Mouse (Mus musculus): ENCODE data around the gene Ipcef1. TPM values are rescaled to one million over a fixed set of nuclear protein-coding genes. Genes with fewer than 3 reads are reported as not detected.
"Not testable (repeated sequence)": the region's sequence is repeated elsewhere in the genome, so short reads cannot be mapped to it uniquely, and the experiment has no call there.

Ipcef1 gene
- polyA plus RNA-seq, 1 experiment from 2014 or later, result 0.28 TPM

DNA sequence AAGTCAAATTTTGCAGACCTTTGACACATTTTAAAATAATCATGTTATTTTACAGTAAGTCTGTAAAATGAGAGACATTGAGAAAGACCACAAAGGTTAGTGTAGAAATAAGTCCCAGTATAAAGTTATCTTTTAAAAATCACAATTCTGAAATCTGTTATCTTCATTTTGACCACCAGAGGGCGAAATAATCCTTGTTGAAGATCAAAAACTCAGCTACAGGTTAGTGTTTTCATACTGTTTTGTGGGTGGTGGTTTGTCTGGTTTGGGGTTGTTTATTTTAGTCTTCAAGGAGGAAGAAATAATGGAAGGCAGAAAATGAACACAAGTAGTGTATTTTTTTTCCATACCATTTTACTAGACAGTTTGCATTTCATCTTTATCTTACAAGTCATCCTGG is 166.8 kb downstream of the Ipcef1 start:
- 0% methylated on average over 1 of the region's 1 CpGs for WGBS
- no peak overlapping the region for H3K4me3 ChIP-seq (ENCODE audit: low read depth, low read length)

DNA sequence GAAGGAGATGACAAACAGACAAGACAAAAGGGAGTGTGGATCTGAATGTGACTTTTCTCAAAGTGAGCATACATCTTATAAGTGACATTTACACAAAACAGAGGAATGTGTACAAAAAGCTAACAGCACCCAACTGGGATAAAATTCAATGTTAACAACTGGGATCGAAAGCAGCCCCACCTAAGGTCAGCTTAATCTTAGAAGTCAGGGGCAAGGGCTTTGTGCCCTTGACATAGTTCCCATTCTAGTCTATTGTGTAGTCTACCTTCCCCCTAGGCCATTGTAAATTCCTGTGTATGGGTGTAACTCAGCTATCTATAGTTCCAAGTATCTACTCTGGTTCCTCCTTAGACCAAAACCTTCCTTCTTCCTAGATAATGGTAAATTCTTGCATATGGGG is 170.2 kb downstream of the Ipcef1 start:
- not testable (repeated sequence) for H3K9me3 ChIP-seq (ENCODE audit: control insufficient read depth, low read length); H3K4me2 ChIP-seq (ENCODE audit: low read depth, severe bottlenecking); H3K27ac ChIP-seq (replicated peaks; ENCODE audit: low read depth, low read length); ATAC-seq (ENCODE audit: insufficient number of reproducible peaks, low FRiP score, low TSS enrichment, low read depth); H3K27me3 ChIP-seq (ENCODE audit: control insufficient read depth, insufficient read depth, low read length); DNase-seq (ENCODE audit: low spot score); H3K36me3 ChIP-seq (ENCODE audit: control insufficient read depth, insufficient read depth, low read length); H3K9ac ChIP-seq (ENCODE audit: low read length); H3K4me3 ChIP-seq (ENCODE audit: low read depth, low read length); H3K4me1 ChIP-seq (ENCODE audit: control insufficient read depth, insufficient read depth, low read length)
- WGBS, result 100% methylated on average over 1 of the region's 1 CpGs

More for the DNA sequence above, 166.8 kb downstream of the Ipcef1 start:
- DNase-seq (ENCODE audit: low spot score), result no peak
- no peaks in the 10 kb centered on the region for H3K4me1 ChIP-seq (ENCODE audit: control insufficient read depth, insufficient read depth, low read length)
- no peak overlapping the region for H3K4me2 ChIP-seq (ENCODE audit: low read depth, severe bottlenecking)
- no peak for ATAC-seq (ENCODE audit: insufficient number of reproducible peaks, low FRiP score, low TSS enrichment, low read depth)
- no peak overlapping the region for H3K27ac ChIP-seq (replicated peaks; ENCODE audit: low read depth, low read length)
- H3K27me3 ChIP-seq (ENCODE audit: control insufficient read depth, insufficient read depth, low read length), result no peaks in the 10 kb centered on the region
- H3K9ac ChIP-seq (ENCODE audit: low read length), result no peak overlapping the region
- no peaks in the 10 kb centered on the region for H3K9me3 ChIP-seq (ENCODE audit: control insufficient read depth, low read length)
- no peaks in the 10 kb centered on the region for H3K36me3 ChIP-seq (ENCODE audit: control insufficient read depth, insufficient read depth, low read length)

DNA sequence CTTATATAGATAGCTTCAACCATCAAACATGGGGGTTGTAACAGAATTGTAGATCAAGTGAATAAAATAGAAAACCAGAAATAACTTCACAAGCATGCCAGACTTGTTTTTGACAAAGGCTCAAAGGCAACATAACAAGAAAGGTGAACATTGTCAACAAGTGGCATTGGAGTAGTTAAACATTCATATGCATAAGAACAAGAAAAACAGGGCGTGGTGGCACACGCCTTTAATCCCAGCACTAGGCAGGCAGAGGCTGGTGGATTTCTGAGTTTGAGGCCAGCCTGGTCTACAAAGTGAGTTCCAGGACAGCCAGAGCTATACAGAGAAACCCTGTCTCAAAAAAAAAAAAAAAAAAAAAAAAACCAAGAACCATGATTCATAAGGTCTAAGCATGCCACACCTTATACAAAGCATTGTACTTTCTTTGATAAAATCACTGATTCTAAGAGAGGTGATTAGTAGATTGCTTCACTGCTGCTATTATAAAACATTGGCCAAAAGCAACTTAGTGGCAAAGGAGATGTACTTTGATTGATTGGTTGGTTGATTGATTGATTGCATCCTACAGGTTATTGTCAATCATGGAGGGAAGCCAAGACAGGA is 173.9 kb downstream of the Ipcef1 start:
- Histone ChIP-seq H3K4me2 (ENCODE audit: low read depth, severe bottlenecking) (no peak overlapping the region), H3K9ac (ENCODE audit: low read length) (no peak overlapping the region), H3K4me1 (ENCODE audit: control insufficient read depth, insufficient read depth, low read length) (no peaks in the 10 kb centered on the region), H3K27ac (replicated peaks; ENCODE audit: low read depth, low read length) (no peak overlapping the region), H3K36me3 (ENCODE audit: control insufficient read depth, insufficient read depth, low read length) (no peaks in the 10 kb centered on the region), H3K9me3 (ENCODE audit: control insufficient read depth, low read length) (no peaks in the 10 kb centered on the region), H3K4me3 (ENCODE audit: low read depth, low read length) (no peak overlapping the region), H3K27me3 (ENCODE audit: control insufficient read depth, insufficient read depth, low read length) (no peaks in the 10 kb centered on the region)
- WGBS, result 93% methylated on average over 2 of the region's 2 CpGs
- DNase-seq (ENCODE audit: low spot score), result peak; percentile 1
- no peak for ATAC-seq (ENCODE audit: insufficient number of reproducible peaks, low FRiP score, low TSS enrichment, low read depth)

DNA sequence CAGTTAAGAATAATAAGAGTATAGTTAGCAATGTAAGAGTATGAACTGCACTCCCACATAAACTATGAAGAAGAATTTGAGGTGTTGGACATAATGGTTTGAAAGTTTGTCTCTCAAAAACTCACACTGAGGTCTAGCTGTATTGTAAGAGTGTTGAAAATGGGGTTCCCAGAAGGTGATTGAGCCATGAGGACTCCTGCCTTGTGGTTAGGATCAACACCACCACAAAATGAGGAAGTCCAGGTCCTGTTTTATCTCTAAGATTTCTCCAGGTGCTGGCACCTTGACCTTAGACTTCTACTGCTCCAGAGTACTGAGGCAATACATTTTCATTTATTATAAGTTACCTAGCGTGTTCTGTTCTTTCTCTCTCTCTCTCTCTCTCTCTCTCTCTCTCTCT is 178.4 kb downstream of the Ipcef1 start:
- Histone ChIP-seq H3K4me1 (ENCODE audit: control insufficient read depth, insufficient read depth, low read length) (no peaks in the 10 kb centered on the region), H3K9me3 (ENCODE audit: control insufficient read depth, low read length) (no peaks in the 10 kb centered on the region), H3K27me3 (ENCODE audit: control insufficient read depth, insufficient read depth, low read length) (no peaks in the 10 kb centered on the region), H3K4me3 (ENCODE audit: low read depth, low read length) (no peak overlapping the region), H3K4me2 (ENCODE audit: low read depth, severe bottlenecking) (no peak overlapping the region), H3K36me3 (ENCODE audit: control insufficient read depth, insufficient read depth, low read length) (no peaks in the 10 kb centered on the region), H3K27ac (replicated peaks; ENCODE audit: low read depth, low read length) (no peak overlapping the region), H3K9ac (ENCODE audit: low read length) (no peak overlapping the region)
- WGBS, result 86% methylated on average over 1 of the region's 1 CpGs
- DNase-seq (ENCODE audit: low spot score) (no peak), ATAC-seq (ENCODE audit: insufficient number of reproducible peaks, low FRiP score, low TSS enrichment, low read depth) (no peak)

DNA sequence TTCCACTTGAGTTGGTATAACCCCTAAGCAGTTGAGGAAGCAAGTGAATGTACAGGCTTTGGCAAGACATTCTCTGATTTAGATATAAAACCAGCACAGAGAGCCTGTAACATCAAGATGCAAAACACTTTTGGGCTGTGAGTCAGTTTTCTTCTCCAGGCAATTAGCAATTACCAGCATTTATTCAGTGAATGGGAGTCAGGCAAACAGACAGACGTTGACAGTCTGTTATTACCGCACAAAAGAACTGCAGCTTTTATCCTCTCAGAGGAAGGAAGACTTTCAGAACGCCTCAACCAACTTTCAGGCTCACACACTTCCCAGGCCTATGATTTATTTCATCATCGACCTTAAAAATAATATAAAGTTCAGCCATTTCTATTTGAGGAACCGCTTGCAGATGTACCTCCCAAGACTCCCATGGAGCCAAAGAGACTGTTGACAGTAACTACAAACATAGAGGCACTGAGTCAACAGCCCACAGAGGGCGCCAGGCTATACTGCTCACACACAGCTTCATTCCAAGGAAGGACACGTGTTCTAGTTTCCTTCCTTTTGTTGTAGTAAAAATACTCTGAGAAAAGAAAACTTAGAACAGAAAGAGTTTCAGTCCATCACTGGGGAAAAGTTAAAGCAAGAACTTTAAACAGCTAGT is 180.7 kb downstream of the Ipcef1 start:
- WGBS, result 84% methylated on average over 7 of the region's 7 CpGs

GRCm38 (mm10) chr10:6855812-6856211 is 196.5 kb downstream of the Ipcef1 start:
- Histone ChIP-seq H3K4me1 (ENCODE audit: control insufficient read depth, insufficient read depth, low read length) (no peaks in the 10 kb centered on the region), H3K4me2 (ENCODE audit: low read depth, severe bottlenecking) (no peak overlapping the region), H3K4me3 (ENCODE audit: low read depth, low read length) (no peak overlapping the region), H3K27me3 (ENCODE audit: control insufficient read depth, insufficient read depth, low read length) (no peaks in the 10 kb centered on the region), H3K9ac (ENCODE audit: low read length) (no peak overlapping the region), H3K27ac (replicated peaks; ENCODE audit: low read depth, low read length) (no peak overlapping the region), H3K9me3 (ENCODE audit: control insufficient read depth, low read length) (no peaks in the 10 kb centered on the region), H3K36me3 (ENCODE audit: control insufficient read depth, insufficient read depth, low read length) (no peaks in the 10 kb centered on the region)
- DNase-seq (ENCODE audit: low spot score) (no peak), ATAC-seq (ENCODE audit: insufficient number of reproducible peaks, low FRiP score, low TSS enrichment, low read depth) (no peak)
- 74% methylated on average over 3 of the region's 3 CpGs for WGBS

More for the DNA sequence above, 180.7 kb downstream of the Ipcef1 start:
- DNase-seq (ENCODE audit: low spot score) (peak; percentile 7), ATAC-seq (ENCODE audit: insufficient number of reproducible peaks, low FRiP score, low TSS enrichment, low read depth) (no peak)
- Histone ChIP-seq H3K4me1 (ENCODE audit: control insufficient read depth, insufficient read depth, low read length) (no peaks in the 10 kb centered on the region), H3K27me3 (ENCODE audit: control insufficient read depth, insufficient read depth, low read length) (no peaks in the 10 kb centered on the region), H3K4me2 (ENCODE audit: low read depth, severe bottlenecking) (no peak overlapping the region), H3K4me3 (ENCODE audit: low read depth, low read length) (no peak overlapping the region), H3K27ac (replicated peaks; ENCODE audit: low read depth, low read length) (no peak overlapping the region), H3K9me3 (ENCODE audit: control insufficient read depth, low read length) (no peaks in the 10 kb centered on the region), H3K36me3 (ENCODE audit: control insufficient read depth, insufficient read depth, low read length) (no peaks in the 10 kb centered on the region), H3K9ac (ENCODE audit: low read length) (no peak overlapping the region)

DNA sequence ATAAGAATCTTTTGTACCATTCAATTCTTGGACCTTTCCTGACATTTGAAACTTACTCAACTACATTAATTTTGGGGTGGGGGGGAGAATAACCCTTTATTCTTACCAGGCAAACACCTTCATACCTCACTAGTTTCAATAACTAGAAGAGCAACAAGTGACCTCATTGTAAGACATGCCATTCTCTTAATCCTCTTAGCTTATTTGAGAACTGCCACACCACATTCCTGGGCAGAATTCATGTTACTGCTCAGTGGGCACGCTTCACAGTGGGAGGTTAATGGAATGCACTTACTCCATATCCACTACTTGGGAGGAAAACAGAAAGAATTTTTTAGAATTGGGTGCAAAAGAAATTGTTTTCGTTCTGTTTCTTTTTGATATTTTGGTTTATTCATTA is 203.4 kb downstream of the Ipcef1 start:
- Histone ChIP-seq H3K9me3 (ENCODE audit: control insufficient read depth, low read length) (no peaks in the 10 kb centered on the region), H3K4me2 (ENCODE audit: low read depth, severe bottlenecking) (no peak overlapping the region), H3K9ac (ENCODE audit: low read length) (no peak overlapping the region), H3K27me3 (ENCODE audit: control insufficient read depth, insufficient read depth, low read length) (no peaks in the 10 kb centered on the region), H3K4me1 (ENCODE audit: control insufficient read depth, insufficient read depth, low read length) (no peaks in the 10 kb centered on the region), H3K4me3 (ENCODE audit: low read depth, low read length) (no peak overlapping the region), H3K36me3 (ENCODE audit: control insufficient read depth, insufficient read depth, low read length) (no peaks in the 10 kb centered on the region), H3K27ac (replicated peaks; ENCODE audit: low read depth, low read length) (no peak overlapping the region)
- no peak for ATAC-seq (ENCODE audit: insufficient number of reproducible peaks, low FRiP score, low TSS enrichment, low read depth)
- 76% methylated on average over 2 of the region's 2 CpGs for WGBS
- DNase-seq (ENCODE audit: low spot score), result no peak

DNA sequence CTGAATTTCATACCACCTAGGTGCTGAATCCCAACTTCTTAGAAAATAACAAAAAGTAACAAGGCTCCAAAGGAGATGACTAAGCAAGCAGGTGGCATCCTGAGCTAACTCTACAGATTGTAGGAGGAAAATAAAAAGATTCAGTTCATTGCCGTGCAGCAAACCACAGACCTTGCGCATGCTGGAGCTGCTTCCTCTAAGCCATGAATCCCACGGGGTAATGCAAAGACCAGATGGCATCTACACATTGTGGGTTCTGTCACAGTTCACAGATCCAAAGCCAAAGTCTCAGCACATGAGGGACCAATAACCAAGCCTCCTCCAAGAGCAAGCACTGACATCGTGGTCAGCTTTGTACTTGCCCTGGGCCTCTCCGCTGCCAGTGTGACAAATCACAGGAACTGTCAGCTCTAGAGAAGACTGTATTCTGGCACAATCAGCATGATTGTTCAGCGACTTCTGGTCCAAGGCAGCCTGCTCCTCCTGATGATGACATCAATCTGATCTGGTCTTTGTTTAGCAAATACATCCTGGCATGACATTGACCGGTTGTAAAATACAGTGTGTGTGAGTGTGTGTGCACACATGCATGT is 204.0 kb downstream of the Ipcef1 start:
- no peak overlapping the region for H3K4me2 ChIP-seq (ENCODE audit: low read depth, severe bottlenecking)
- H3K27ac ChIP-seq (replicated peaks; ENCODE audit: low read depth, low read length), result no peak overlapping the region
- 79% methylated on average over 7 of the region's 7 CpGs for WGBS
- H3K4me3 ChIP-seq (ENCODE audit: low read depth, low read length), result no peak overlapping the region
- no peaks in the 10 kb centered on the region for H3K36me3 ChIP-seq (ENCODE audit: control insufficient read depth, insufficient read depth, low read length)
- ATAC-seq (ENCODE audit: insufficient number of reproducible peaks, low FRiP score, low TSS enrichment, low read depth), result no peak
- no peaks in the 10 kb centered on the region for H3K9me3 ChIP-seq (ENCODE audit: control insufficient read depth, low read length)
- H3K27me3 ChIP-seq (ENCODE audit: control insufficient read depth, insufficient read depth, low read length), result no peaks in the 10 kb centered on the region
- no peaks in the 10 kb centered on the region for H3K4me1 ChIP-seq (ENCODE audit: control insufficient read depth, insufficient read depth, low read length)
- no peak overlapping the region for H3K9ac ChIP-seq (ENCODE audit: low read length)
- no peak for DNase-seq (ENCODE audit: low spot score)
